Mouse (Mus musculus) C2C12 (cell line): Measurements from ENCODE around the gene Sec14l1. TPM values are rescaled to one million over a fixed set of nuclear protein-coding genes. Genes with fewer than 3 reads are reported as not detected.

Experiments used
- H3K27me3 ChIP-seq: one replicate; pipeline ENCODE4 v1.6.1; 2011; ENCODE audit not compliant: control insufficient read depth, insufficient read depth, insufficient read length
- H3K36me3 ChIP-seq: one replicate; pipeline ENCODE4 v1.6.1; 2011; ENCODE audit not compliant: control insufficient read depth, insufficient read depth
- H3K4me3 ChIP-seq: one replicate; pipeline ENCODE4 v1.5.1; 2011; ENCODE audit warnings: mild to moderate bottlenecking, control low read depth; ENCODE audit not compliant: poor library complexity, insufficient read depth, severe bottlenecking
- H3K79me2 ChIP-seq: one replicate; pipeline ENCODE4 v1.6.1; 2011; ENCODE audit not compliant: control insufficient read depth, insufficient read depth
- H3K79me3 ChIP-seq: one replicate; pipeline ENCODE4 v1.6.1; 2011; ENCODE audit warnings: low read depth, control low read depth
- H3ac ChIP-seq: one replicate; pipeline ENCODE3; 2011; ENCODE audit warnings: low read depth; ENCODE audit not compliant: control insufficient read depth, insufficient read length
- CEBPB ChIP-seq: IDR thresholded peaks from one replicate; pipeline ENCODE4 v1.6.1; 2011; ENCODE audit warnings: low read depth, mild to moderate bottlenecking, control low read depth, moderate library complexity
- CTCF ChIP-seq: IDR thresholded peaks from one replicate; pipeline ENCODE4 v1.5.1; 2011; ENCODE audit not compliant: control insufficient read depth, insufficient read depth, insufficient read length
- FOSL1 ChIP-seq: IDR thresholded peaks from one replicate; pipeline ENCODE4 v1.8.0; 2011; ENCODE audit warnings: mild to moderate bottlenecking, low read length; ENCODE audit not compliant: poor library complexity, insufficient read depth, severe bottlenecking
- MAX ChIP-seq: IDR thresholded peaks from one replicate; pipeline ENCODE4 v1.6.1; 2011; ENCODE audit warnings: mild to moderate bottlenecking, control low read depth
- MYOD1 ChIP-seq: IDR thresholded peaks from one replicate; pipeline ENCODE4 v1.6.1; 2011; ENCODE audit warnings: low read depth; ENCODE audit not compliant: control insufficient read depth, insufficient read length
- MYOG ChIP-seq: IDR thresholded peaks from one replicate; pipeline ENCODE4 v1.6.1; 2011; ENCODE audit not compliant: control insufficient read depth, insufficient read length; ENCODE audit errors: extremely low read depth
- USF1 ChIP-seq: IDR thresholded peaks from one replicate; pipeline ENCODE4 v1.6.1; 2011; ENCODE audit warnings: low read depth, mild to moderate bottlenecking, control low read depth, moderate library complexity
- polyA plus RNA-seq: library from polyadenylated mRNA; unstranded; fragments of >200 nt; fragmentation: generic; extraction: Trizol; gene quantifications from one replicate; pipeline ENCODE4 v1.2.1, GENCODE M21; 2012; ENCODE audit warnings: missing spikeins

The Sec14l1 gene
- polyA plus RNA-seq, 1 experiment: 41.9 TPM

GRCm38 (mm10) chr11:117105315-117105714 is 9.7 kb upstream of the Sec14l1 start:
- no peaks in the 10 kb centered on the region for H3K27me3 ChIP-seq
- TF ChIP-seq MYOD1 (no peak), MAX (no peak), FOSL1 (no peak), MYOG (no peak), CTCF (no peak), CEBPB (no peak), USF1 (no peak)
- no peaks in the 10 kb centered on the region for H3K79me2 ChIP-seq
- no peaks in the 10 kb centered on the region for H3K79me3 ChIP-seq
- H3K36me3 ChIP-seq: no peaks in the 10 kb centered on the region
- no peak overlapping the region for H3K4me3 ChIP-seq
- H3ac ChIP-seq: no peak overlapping the region

- H3K27me3 ChIP-seq: no peaks in the 10 kb centered on the region
- H3ac ChIP-seq: no peak overlapping the region
- no peak overlapping the region for H3K4me3 ChIP-seq
- no peaks in the 10 kb centered on the region for H3K36me3 ChIP-seq
- H3K79me2 ChIP-seq: no peaks in the 10 kb centered on the region
- TF ChIP-seq MAX (no peak), CEBPB (no peak), USF1 (no peak), MYOD1 (no peak), MYOG (no peak), CTCF (no peak), FOSL1 (no peak)
- no peaks in the 10 kb centered on the region for H3K79me3 ChIP-seq
Measured at GRCm38 (mm10) chr11:117105850-117106249, 9.1 kb upstream of the Sec14l1 start.

DNA sequence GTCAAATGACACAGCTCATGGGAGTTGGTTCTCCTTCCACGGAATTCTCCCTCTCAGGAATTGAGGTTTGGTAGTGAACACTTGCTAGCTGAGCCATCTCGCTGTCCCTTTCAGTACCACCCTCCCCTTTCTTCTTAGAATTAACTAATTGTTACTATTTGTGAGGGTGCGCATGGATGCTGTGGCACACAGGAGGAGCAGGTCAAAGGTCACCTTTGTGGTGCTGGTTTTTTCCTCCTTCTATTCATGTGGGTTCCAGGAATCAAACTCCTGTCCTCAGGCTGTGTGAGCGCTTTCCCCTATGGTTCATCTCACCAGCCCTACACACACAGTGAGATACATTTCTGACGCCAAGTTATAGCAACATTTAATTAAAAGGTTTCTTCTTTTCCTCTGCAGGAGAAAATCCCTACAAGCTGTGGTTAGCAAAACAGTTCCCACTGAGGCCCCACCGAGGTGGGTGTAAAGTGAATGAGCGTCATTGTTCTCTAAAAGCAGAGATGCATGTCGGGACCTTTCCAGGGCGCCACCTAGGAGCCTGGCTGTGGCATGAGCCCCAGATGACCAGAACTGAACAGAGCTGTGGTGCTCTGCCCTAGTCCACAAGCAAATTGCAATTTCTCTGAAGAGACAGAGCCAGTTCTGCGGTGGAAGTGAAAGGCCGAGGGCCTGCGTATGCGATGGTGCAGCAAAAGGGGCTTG is 8.2 kb upstream of the Sec14l1 start:
- Histone ChIP-seq H3K27me3 (no peaks in the 10 kb centered on the region), H3K4me3 (no peak overlapping the region), H3ac (no peak overlapping the region), H3K36me3 (no peaks in the 10 kb centered on the region), H3K79me2 (no peaks in the 10 kb centered on the region), H3K79me3 (no peaks in the 10 kb centered on the region)
- TF ChIP-seq FOSL1: no peak
- TF ChIP-seq MAX: no peak
- no peak for TF ChIP-seq CTCF
- TF ChIP-seq CEBPB: no peak
- no peak for TF ChIP-seq USF1
- TF ChIP-seq MYOG: no peak
- no peak for TF ChIP-seq MYOD1

DNA sequence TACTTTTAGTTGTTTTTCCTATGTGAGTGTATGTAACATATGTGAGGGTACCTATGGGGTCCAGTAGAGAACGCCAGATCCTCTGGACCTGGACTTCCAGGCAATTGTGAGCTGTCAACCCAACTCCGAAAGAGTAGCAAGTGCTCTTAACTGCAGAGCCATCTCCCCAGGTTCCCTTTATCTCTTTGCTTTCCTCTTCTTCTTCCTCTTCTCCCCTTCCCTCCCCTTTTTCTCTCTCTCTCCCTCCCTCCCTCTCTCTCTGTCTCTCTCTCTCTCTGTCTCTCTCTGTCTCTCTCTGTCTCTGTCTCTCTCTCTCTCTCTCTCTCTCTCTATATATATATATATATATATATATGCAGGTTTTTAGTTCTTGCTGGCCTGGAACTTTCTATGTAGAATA is 7.1 kb upstream of the Sec14l1 start:
- Histone ChIP-seq H3K36me3 (no peaks in the 10 kb centered on the region), H3K79me2 (no peaks in the 10 kb centered on the region), H3K4me3 (no peak overlapping the region), H3K79me3 (no peaks in the 10 kb centered on the region), H3ac (no peak overlapping the region), H3K27me3 (no peaks in the 10 kb centered on the region)
- TF ChIP-seq MYOD1 (no peak), FOSL1 (no peak), MYOG (no peak), CEBPB (no peak), MAX (no peak)

DNA sequence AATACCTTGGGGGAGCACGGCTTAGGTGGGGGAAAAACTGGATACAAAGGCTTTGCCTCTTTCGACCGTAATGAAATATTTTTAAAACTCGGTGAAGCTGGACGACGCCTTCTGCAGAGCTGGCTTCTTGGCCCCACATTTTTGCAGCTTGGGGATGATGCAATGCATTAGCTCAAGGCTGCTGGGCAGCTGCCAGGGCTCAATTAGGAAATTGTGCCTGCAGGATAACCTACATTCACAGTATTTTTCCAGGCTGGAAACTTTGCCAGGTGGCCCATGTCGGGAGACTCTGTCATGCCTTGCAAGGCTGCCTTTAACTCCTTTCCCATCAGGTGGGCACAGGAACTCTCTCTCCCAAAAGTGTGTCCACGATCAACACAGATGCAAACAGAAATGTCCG is 6.4 kb upstream of the Sec14l1 start:
- no peak overlapping the region for H3K4me3 ChIP-seq
- H3ac ChIP-seq: no peak overlapping the region
- no peaks in the 10 kb centered on the region for H3K79me3 ChIP-seq
- no peaks in the 10 kb centered on the region for H3K27me3 ChIP-seq
- H3K79me2 ChIP-seq: no peaks in the 10 kb centered on the region
- TF ChIP-seq CEBPB (peak; percentile 91), CTCF (no peak)
- no peaks in the 10 kb centered on the region for H3K36me3 ChIP-seq

DNA sequence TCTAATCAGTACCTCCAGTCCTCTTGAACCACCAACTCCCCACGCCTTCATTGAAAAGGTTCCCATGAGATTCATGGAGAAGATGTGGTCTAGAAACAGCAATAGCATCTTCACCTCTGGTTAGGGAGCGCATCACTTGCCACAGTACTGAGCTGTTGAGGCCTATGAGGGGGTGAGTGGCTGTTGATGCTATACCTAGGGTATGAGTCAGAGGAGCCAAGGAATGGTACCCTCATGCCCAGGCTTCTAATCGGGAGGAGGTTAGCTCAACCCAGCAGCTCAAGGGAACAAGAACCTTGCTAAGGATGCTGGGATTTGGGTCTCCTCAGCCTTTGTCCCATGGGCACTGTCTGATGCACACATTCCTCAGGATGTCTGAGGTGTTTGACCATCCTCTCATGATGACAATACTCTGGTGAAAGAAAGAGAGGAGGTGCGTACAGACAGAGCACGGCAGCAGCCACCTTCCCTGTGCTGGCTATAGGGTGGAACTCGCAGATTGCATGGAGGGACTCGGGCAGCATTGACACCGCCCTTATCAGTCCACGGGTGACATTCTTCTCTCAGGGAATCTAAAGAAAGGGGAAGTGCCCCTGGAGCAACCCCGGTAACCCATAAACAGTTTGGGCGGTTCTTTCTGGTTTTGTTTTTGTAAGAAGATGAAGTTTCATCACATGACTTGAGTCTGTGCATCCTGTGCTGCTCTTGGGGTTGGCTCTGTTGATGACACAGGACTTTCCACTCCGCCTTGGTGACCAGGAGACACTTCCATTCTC is 5.6 kb upstream of the Sec14l1 start:
- no peak for TF ChIP-seq CTCF
- peak; percentile 3 for TF ChIP-seq USF1

More for the DNA sequence above, 5.6 kb upstream of the Sec14l1 start:
- H3K79me3 ChIP-seq: no peaks in the 10 kb centered on the region
- no peaks in the 10 kb centered on the region for H3K27me3 ChIP-seq
- no peak overlapping the region for H3K4me3 ChIP-seq
- H3K36me3 ChIP-seq: no peaks in the 10 kb centered on the region
- no peaks in the 10 kb centered on the region for H3K79me2 ChIP-seq
- H3ac ChIP-seq: no peak overlapping the region
